Mouse (Mus musculus) embryonic facial prominence, embryonic 10.5 days (tissue): ENCODE measurements at regions not wholly inside any gene's neighbourhood (a gene's known extent, or its start where the extent isn't known, plus 50 kb on each side); places are given as distances from the start of the nearest gene placed in this dataset.
"Not testable (repeated sequence)": the region's sequence is repeated elsewhere in the genome, so short reads cannot be mapped to it uniquely, and the experiment has no call there.

Experiments used
- DNase-seq: peaks from one replicate; pipeline ENCODE4 v3.0.0-alpha.2; 2017; ENCODE audit warnings: low spot score
- H3K27ac ChIP-seq: fragments of 300-500 bp; sonication (generic); replicated peaks from 2 replicates; pipeline ENCODE4 v1.5.1; 2016; ENCODE audit warnings: mild to moderate bottlenecking
- H3K27me3 ChIP-seq: fragments of 300-500 bp; sonication (generic); replicated peaks from 2 replicates; pipeline ENCODE4 v1.6.1; 2016; ENCODE audit warnings: low read depth, mild to moderate bottlenecking; ENCODE audit not compliant: poor library complexity, severe bottlenecking
- H3K36me3 ChIP-seq: fragments of 300-500 bp; sonication (generic); replicated peaks from 2 replicates; pipeline ENCODE4 v1.6.1; 2016; ENCODE audit warnings: mild to moderate bottlenecking, moderate library complexity
- H3K4me1 ChIP-seq: fragments of 300-500 bp; sonication (generic); 2 replicates; pipeline ENCODE4 v1.6.1; 2016
- H3K4me3 ChIP-seq: fragments of 300-500 bp; sonication (generic); 2 replicates; pipeline ENCODE4 v1.5.1; 2016; ENCODE audit warnings: mild to moderate bottlenecking, moderate library complexity
- H3K9me3 ChIP-seq: fragments of 300-500 bp; sonication (generic); 2 replicates; pipeline ENCODE4 v1.6.1; 2016; ENCODE audit warnings: mild to moderate bottlenecking
- WGBS: fragments of 180-500 bp; shearing (Covaris S2); methylation state at CpG from one replicate; pipeline ENCODE4 v1.1.7; 2016; 5-methylcytosine and 5-hydroxymethylcytosine counted together

GRCm38 (mm10) chr2:179163116-179163515 lies 279.1 kb upstream of the Cdh4 start:
- H3K27me3 ChIP-seq = no peaks in the 10 kb centered on the region
- no peaks in the 10 kb centered on the region for H3K4me1 ChIP-seq
- H3K4me3 ChIP-seq = no peak overlapping the region
- DNase-seq = no peak
- 88% methylated on average over 5 of the region's 5 CpGs for WGBS
- H3K27ac ChIP-seq = no peak overlapping the region
- H3K36me3 ChIP-seq = no peaks in the 10 kb centered on the region
- H3K9me3 ChIP-seq = no peaks in the 10 kb centered on the region

DNA sequence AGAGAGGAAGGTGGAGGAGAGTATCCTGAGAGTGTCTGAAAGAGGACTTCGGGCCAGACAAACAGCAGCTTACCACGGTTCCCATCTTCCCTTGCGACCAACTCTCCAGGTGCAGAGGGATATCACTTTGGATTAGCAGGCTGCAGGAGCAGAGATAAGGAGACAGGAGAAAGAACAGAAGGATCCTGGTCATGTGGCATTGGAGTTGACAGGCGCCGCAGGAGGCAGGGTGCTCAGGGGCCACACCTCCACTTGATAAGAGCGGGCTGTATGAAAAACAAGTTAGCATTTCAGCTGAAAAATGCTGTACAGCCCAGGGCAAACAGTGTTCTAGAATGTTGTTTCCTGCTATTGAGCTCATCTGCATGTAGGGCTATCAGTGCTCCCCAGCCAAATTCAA lies 272.1 kb upstream of the Cdh4 start:
- DNase-seq = no peak
- 65% methylated on average over 6 of the region's 6 CpGs for WGBS
- Histone ChIP-seq H3K9me3 (no peaks in the 10 kb centered on the region), H3K4me3 (no peak overlapping the region), H3K27ac (no peak overlapping the region), H3K36me3 (no peaks in the 10 kb centered on the region), H3K4me1 (no peaks in the 10 kb centered on the region), H3K27me3 (0 out of 2 replicates have a peak, but pooled peaks cover 6% of the 10 kb centered on the region)

DNA sequence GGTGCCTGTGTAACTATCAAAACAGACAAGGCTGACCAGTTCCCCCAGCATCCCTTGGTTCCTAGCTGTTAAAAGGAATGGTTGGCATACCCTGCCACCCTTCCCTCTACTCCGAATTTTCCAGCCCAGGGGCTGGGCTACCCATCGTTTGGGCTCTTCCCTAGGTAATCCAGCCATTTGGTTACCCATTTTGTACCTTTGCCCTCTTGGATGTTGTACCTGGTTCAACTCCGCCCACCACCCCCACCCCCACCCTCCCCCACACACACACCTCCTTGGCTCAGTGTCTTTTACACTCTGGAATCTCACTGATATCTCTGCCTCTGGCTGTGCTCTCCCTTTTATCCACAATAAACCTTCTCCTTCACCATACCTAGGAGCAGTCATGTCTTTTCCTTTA lies 271.6 kb upstream of the Cdh4 start:
- H3K36me3 ChIP-seq = no peaks in the 10 kb centered on the region
- H3K4me1 ChIP-seq = no peaks in the 10 kb centered on the region
- 0 out of 2 replicates have a peak, but pooled peaks cover 6% of the 10 kb centered on the region for H3K27me3 ChIP-seq
- 47% methylated on average over 3 of the region's 3 CpGs for whole genome bisulfite sequencing
- H3K9me3 ChIP-seq = no peaks in the 10 kb centered on the region
- H3K4me3 ChIP-seq = no peak overlapping the region
- no peak for DNase-seq
- H3K27ac ChIP-seq = no peak overlapping the region

- H3K9me3 ChIP-seq, H3K4me1 ChIP-seq, H3K27ac ChIP-seq, H3K36me3 ChIP-seq: not testable (repeated sequence)
- H3K4me3 ChIP-seq = peak overlapping the region; percentile 40
- 6% methylated on average over 35 of the region's 35 CpGs for WGBS
- H3K27me3 ChIP-seq = peaks cover 25% of the 10 kb centered on the region
- DNase-seq = peak; percentile 10
Observed at GRCm38 (mm10) chr2:179176835-179177530, 265.2 kb upstream of the Cdh4 start.

DNA sequence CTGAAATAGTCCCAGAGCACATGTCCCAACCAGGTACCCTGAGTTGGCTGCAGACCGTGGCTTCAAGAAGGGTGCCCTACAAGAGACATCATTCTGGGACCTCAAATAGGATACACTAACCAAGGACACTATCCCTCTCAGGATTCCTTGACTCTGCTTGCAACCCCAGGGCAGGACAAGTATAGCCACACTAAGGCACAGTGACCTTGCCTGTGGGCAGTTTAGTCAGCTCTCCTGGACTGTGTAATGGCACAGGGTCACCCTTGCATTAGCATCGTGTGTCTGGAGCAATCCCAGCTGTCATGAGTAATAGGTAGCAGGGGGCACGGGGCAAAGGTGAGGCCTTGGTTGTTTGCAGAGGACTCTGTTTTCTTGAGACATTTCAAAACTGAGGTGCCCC lies 260.9 kb upstream of the Cdh4 start:
- H3K4me3 ChIP-seq = no peak overlapping the region
- DNase-seq = no peak
- 57% methylated on average over 3 of the region's 3 CpGs for WGBS
- peaks cover 8% of the 10 kb centered on the region; the same call in 1 of the 2 replicates for H3K4me1 ChIP-seq
- no peaks in the 10 kb centered on the region for H3K9me3 ChIP-seq
- H3K27me3 ChIP-seq = peaks cover 15% of the 10 kb centered on the region
- H3K27ac ChIP-seq = no peak overlapping the region
- H3K36me3 ChIP-seq = no peaks in the 10 kb centered on the region

DNA sequence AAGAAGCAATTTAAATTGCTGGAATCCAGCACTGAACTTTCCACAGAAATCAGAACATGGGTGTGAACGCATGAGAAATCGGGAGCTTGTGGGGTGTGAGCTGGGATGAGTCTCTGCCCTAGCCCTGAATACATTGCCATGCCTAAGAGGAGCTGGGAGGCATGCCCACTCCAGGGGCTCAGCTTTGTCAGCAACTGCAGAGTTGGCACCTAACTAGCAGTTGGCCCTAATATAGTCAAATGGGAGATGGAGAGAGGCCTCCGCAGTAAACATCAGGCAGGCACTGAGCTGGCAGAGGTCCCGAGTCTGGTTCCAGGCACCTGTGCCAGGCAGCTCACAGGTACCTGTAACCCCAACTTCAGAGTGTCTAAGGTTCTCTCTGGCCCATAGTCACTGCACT lies 260.1 kb upstream of the Cdh4 start:
- H3K27ac ChIP-seq = no peak overlapping the region
- H3K4me1 ChIP-seq = peaks cover 8% of the 10 kb centered on the region; the same call in 1 of the 2 replicates
- H3K27me3 ChIP-seq = peaks cover 9% of the 10 kb centered on the region
- H3K4me3 ChIP-seq = no peak overlapping the region
- DNase-seq = no peak
- no peaks in the 10 kb centered on the region for H3K36me3 ChIP-seq
- WGBS = 89% methylated on average over 4 of the region's 4 CpGs
- no peaks in the 10 kb centered on the region for H3K9me3 ChIP-seq

DNA sequence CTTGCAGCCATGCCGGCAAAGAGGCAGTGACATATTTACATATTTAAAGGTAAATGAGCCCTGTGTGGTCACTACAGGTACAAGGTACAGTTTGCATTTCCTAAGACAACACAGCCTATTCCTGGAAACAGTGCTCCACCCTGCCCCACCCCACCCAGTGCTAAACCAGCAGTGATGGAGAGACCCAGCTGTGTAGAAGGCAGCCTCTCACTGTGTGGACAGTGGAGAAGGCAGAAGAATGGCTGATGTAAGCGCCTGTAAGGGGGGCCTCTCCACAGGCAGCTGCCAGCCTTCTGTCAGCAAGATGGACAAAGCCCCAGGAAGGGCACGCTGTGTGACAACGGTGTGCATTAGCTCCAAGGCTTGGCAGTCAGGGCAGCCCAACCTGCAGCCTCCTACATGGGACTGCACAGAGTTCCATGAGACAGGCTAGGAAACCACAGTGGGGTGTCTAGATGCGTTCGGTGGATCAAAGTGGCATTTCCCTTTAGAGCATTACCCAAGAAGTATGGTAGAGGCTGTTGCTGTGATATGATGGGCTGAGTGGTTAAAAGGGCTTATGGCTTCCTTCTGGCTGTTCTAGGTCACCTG lies 249.2 kb upstream of the Cdh4 start:
- no peak for DNase-seq
- no peak overlapping the region for H3K27ac ChIP-seq
- H3K4me3 ChIP-seq = no peak overlapping the region
- no peaks in the 10 kb centered on the region for H3K9me3 ChIP-seq
- H3K36me3 ChIP-seq = no peaks in the 10 kb centered on the region
- H3K4me1 ChIP-seq = no peaks in the 10 kb centered on the region
- 0 out of 2 replicates have a peak, but pooled peaks cover 4% of the 10 kb centered on the region for H3K27me3 ChIP-seq
- 67% methylated on average over 6 of the region's 6 CpGs for whole genome bisulfite sequencing

- Histone ChIP-seq H3K27me3 (0 out of 2 replicates have a peak, but pooled peaks cover 4% of the 10 kb centered on the region), H3K9me3 (no peaks in the 10 kb centered on the region), H3K27ac (no peak overlapping the region), H3K4me1 (no peaks in the 10 kb centered on the region), H3K4me3 (no peak overlapping the region), H3K36me3 (no peaks in the 10 kb centered on the region)
- WGBS = 39% methylated on average over 9 of the region's 9 CpGs
- peak; percentile 91 for DNase-seq
Observed at GRCm38 (mm10) chr2:179193507-179194160, 248.6 kb upstream of the Cdh4 start.

GRCm38 (mm10) chr2:179197471-179197870 lies 244.8 kb upstream of the Cdh4 start:
- Histone ChIP-seq H3K27ac (no peak overlapping the region), H3K4me3 (no peak overlapping the region), H3K9me3 (no peaks in the 10 kb centered on the region), H3K36me3 (no peaks in the 10 kb centered on the region), H3K27me3 (0 out of 2 replicates have a peak, but pooled peaks cover 4% of the 10 kb centered on the region), H3K4me1 (no peaks in the 10 kb centered on the region)
- no peak for DNase-seq
- 96% methylated on average over 1 of the region's 1 CpGs for WGBS

DNA sequence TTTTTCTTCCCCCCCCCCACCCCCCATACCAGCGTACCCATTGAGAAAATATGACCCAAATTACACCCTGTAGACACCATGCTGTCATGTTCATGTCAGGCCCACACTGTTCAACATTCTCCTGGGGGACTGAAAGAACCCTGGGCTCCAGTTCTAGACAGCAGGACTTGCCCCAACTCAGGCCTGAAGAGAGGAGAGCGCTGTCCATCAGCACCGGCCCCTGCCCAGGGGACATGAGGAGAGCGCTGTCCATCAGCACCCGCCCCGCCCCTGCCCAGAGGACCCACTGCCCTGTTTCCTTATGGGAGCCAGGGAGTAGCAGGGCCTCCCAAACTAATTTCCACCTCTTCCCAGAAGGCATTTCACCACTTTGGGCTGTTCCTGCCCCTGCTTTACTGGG lies 241.7 kb upstream of the Cdh4 start:
- Histone ChIP-seq H3K27ac (no peak overlapping the region), H3K36me3 (no peaks in the 10 kb centered on the region), H3K27me3 (no peaks in the 10 kb centered on the region), H3K4me1 (no peaks in the 10 kb centered on the region), H3K4me3 (no peak overlapping the region), H3K9me3 (no peaks in the 10 kb centered on the region)
- DNase-seq = peak; percentile 89
- WGBS = 10% methylated on average over 6 of the region's 6 CpGs

DNA sequence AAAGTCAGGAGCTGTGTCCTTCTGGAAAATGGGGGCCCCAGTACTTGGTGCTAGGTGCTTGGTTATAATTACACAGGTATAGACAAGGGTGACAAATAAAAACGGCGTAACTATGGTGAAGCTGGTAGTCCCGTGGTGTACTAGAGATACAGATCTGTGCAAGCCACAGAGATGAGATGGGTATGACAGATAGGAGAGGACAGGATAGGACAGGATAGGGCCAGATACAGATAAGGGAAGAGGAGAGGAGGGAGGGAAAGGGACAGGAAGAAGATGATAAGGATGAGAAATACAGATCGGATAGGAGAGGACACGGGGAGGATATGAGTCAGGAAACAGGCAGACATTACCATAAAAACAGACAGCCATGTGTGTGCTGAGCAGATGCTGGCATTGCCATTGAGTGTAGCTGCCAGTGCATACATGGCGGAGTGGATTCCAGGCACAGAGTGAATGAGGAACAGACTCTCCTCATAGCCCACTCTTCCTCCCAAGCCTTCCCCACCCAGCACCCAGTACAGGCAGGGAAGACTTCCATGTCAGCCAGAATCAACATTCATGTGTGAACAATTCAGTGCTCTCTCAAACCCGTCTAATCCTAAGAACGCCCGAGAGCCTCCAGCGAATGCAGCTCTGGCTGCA lies 231.9 kb upstream of the Cdh4 start:
- H3K36me3 ChIP-seq = no peaks in the 10 kb centered on the region
- 87% methylated on average over 10 of the region's 10 CpGs for WGBS
- no peaks in the 10 kb centered on the region for H3K27me3 ChIP-seq
- H3K4me1 ChIP-seq = no peaks in the 10 kb centered on the region
- H3K27ac ChIP-seq = no peak overlapping the region
- no peaks in the 10 kb centered on the region for H3K9me3 ChIP-seq
- no peak overlapping the region for H3K4me3 ChIP-seq
- DNase-seq = no peak

DNA sequence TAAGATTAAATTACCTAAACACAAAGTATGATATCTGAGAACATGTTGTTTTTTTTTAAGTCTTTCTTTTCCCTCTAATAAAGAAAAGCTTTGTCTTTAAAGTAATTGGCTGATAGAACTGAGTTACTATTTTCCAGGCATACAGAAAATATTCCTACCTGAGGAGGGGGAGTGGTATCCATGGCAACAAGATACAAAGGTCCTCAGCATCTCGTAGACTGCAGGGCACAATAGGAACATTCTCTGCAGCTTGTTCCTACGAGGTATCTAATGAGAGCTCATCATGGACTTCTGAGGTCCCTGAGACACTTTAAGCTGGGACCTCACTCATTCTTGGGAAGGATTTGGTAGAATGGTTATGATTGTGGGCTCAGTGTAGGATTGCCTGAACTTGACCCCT lies 225.5 kb upstream of the Cdh4 start:
- no peak overlapping the region for H3K27ac ChIP-seq
- no peak for DNase-seq
- H3K4me1 ChIP-seq = peaks cover 2% of the 10 kb centered on the region; the same call in 1 of the 2 replicates
- H3K36me3 ChIP-seq = no peaks in the 10 kb centered on the region
- no peak overlapping the region for H3K4me3 ChIP-seq
- H3K27me3 ChIP-seq = no peaks in the 10 kb centered on the region
- no peaks in the 10 kb centered on the region for H3K9me3 ChIP-seq
- 48% methylated on average over 2 of the region's 2 CpGs for WGBS
